In genomic region chr2:91255661-91256150, GRCm38 (mm10) we compare ENCODE assay signal across 8 mouse cellular contexts. TPM values are rescaled to one million over a fixed set of nuclear protein-coding genes. Genes with fewer than 3 reads are reported as not detected.
DNase-seq lines count a peak whose midpoint lies in the region; ATAC-seq and TF ChIP-seq lines count a peak whose summit lies in the region.

Gene Pacsin3 (plus strand): TSS chr2:91255954.

- peak; percentile 36 for ATAC-seq in forebrain, embryonic 12.5 days (ENCODE audit: low FRiP score)
- no peak for ATAC-seq in midbrain, postnatal 0 days (ENCODE audit: low FRiP score)

- no peak within 1 kb of the TSS for H3K27ac ChIP-seq in bone marrow macrophage, adult 2 months (ENCODE audit: insufficient read depth, low read depth, low read length)
- peak within 1 kb of the TSS; percentile 61; the same call in 1 of the 2 replicates for H3K27ac ChIP-seq in forebrain, embryonic 12.5 days
- peak within 1 kb of the TSS; percentile 12; the same call in 1 of the 2 replicates for H3K27ac ChIP-seq in midbrain, postnatal 0 days (ENCODE audit: low read depth, low read length)

- peaks cover 48% of the 10 kb centered on the region for H3K27me3 ChIP-seq in forebrain, embryonic 12.5 days
- H3K27me3 ChIP-seq in midbrain, postnatal 0 days (ENCODE audit: insufficient read depth, low read length), result 0 out of 2 replicates have a peak, but pooled peaks cover 10% of the 10 kb centered on the region

- H3K4me3 ChIP-seq in bone marrow macrophage, adult 2 months (ENCODE audit: insufficient read depth, low read length), result peak within 1 kb of the TSS; percentile 70
- H3K4me3 ChIP-seq in forebrain, embryonic 12.5 days (replicated peaks), result peak within 1 kb of the TSS; percentile 63
- peak within 1 kb of the TSS; percentile 58 for H3K4me3 ChIP-seq in midbrain, postnatal 0 days (ENCODE audit: low read depth, low read length)

- no peak for TF ChIP-seq POLR2A in bone marrow macrophage, adult 2 months (IDR thresholded peaks at IDR 0.05; ENCODE audit: borderline replicate concordance, low read depth, low read length)

- under 1% methylated on average over 27 of the region's 27 CpGs for WGBS in forebrain, embryonic 12.5 days
- WGBS in midbrain, postnatal 0 days, result under 1% methylated on average over 27 of the region's 27 CpGs

- H3K4me1 ChIP-seq in bone marrow macrophage, adult 2 months (ENCODE audit: control insufficient read depth, insufficient read depth, low read length), result no peaks in the 10 kb centered on the region
- H3K4me1 ChIP-seq in forebrain, embryonic 12.5 days, result peaks cover 37% of the 10 kb centered on the region
- H3K4me1 ChIP-seq in midbrain, postnatal 0 days (ENCODE audit: insufficient read depth, low read length), result no peaks in the 10 kb centered on the region

- peak within 1 kb of the TSS; percentile 95 for H3K4me2 ChIP-seq in forebrain, embryonic 12.5 days
- H3K4me2 ChIP-seq in midbrain, postnatal 0 days (ENCODE audit: low read depth, low read length, poor library complexity, severe bottlenecking), result peak within 1 kb of the TSS; percentile 100

- no peaks in the 10 kb centered on the region for H3K9me3 ChIP-seq in forebrain, embryonic 12.5 days
- H3K9me3 ChIP-seq in midbrain, postnatal 0 days (ENCODE audit: low read length), result no peaks in the 10 kb centered on the region

- no peak for TF ChIP-seq CTCF in bone marrow macrophage, adult 2 months (IDR thresholded peaks at IDR 0.05; ENCODE audit: low read depth, low read length)
- no peak for TF ChIP-seq CTCF in midbrain, postnatal 0 days (IDR thresholded peaks at IDR 0.05)

- intact Hi-C loops in heart, postnatal 25 days (cut with DNase I), result no loop called here
- intact Hi-C loops in left cerebral cortex, postnatal 10 days (cut with DNase I), result no loop called here

- peak within 1 kb of the TSS; percentile 70 for H3K9ac ChIP-seq in forebrain, embryonic 12.5 days
- peak within 1 kb of the TSS; percentile 56 for H3K9ac ChIP-seq in midbrain, postnatal 0 days (replicated peaks; ENCODE audit: low read length, poor library complexity, severe bottlenecking)

- peaks cover 6% of the 10 kb centered on the region; the same call in 1 of the 2 replicates for H3K36me3 ChIP-seq in forebrain, embryonic 12.5 days (replicated peaks)
- no peaks in the 10 kb centered on the region for H3K36me3 ChIP-seq in midbrain, postnatal 0 days (ENCODE audit: insufficient read depth, low read length)

- DNase-seq in left cerebral cortex, adult 18-20 months (ENCODE audit: low spot score in 2 of 2), result peak in 1 of 2 experiments; percentile 38
- no peak for DNase-seq in left cerebral cortex, adult 9 months (ENCODE audit: low spot score in 2 of 2)
- no peak for DNase-seq in heart, postnatal 25 days (ENCODE audit: low spot score)
- DNase-seq in left cerebral cortex, postnatal 10 days (ENCODE audit: extremely low spot score in 1 of 2, low spot score in 2 of 2), result peak; percentile 21 to 70
- DNase-seq in midbrain, postnatal 0 days (ENCODE audit: low spot score), result no peak
- no peak for DNase-seq in adipocyte (ENCODE audit: low spot score)

RNA-seq across cellular contexts. Expression of gene Pacsin3, which starts in this region (rescaled TPM):
- 10 to 100 TPM; 45.6 to 46.1 TPM for total RNA-seq in left cerebral cortex, adult 18-20 months (2021)
- 0.64 and 1.3 TPM in 2 replicates for polyA plus RNA-seq in bone marrow macrophage, adult 2 months (2012; ENCODE audit: insufficient read depth, insufficient read length, missing spikeins)
- 28.1 and 29.1 TPM in 2 replicates for polyA plus RNA-seq in forebrain, embryonic 12.5 days (2016; fragmentation: Nextera tagmentation; extraction: Ambion mirVana)
- total RNA-seq in heart, postnatal 25 days (2021), result 100 to 1,000 TPM; 133 to 138 TPM
- total RNA-seq in left cerebral cortex, postnatal 10 days (2021), result 10 to 100 TPM; 36.4 to 38.7 TPM
- 17.5 and 22.6 TPM in 2 replicates for total RNA-seq in midbrain, postnatal 0 days (2014; rRNA removed)
- polyA plus RNA-seq in midbrain, postnatal 0 days (2015; fragmentation: Nextera tagmentation; extraction: Ambion mirVana), result 17.7 and 18.7 TPM in 2 replicates

Comparison
In these comparisons a context has a peak if more than half of its experiments do, and no peak if none do; other contexts are left out.
1. DNase-seq: peak in left cerebral cortex, postnatal 10 days (2 of 2); none in left cerebral cortex, adult 9 months (0 of 2), heart, postnatal 25 days (single experiment), midbrain, postnatal 0 days (single experiment) and adipocyte (single experiment).
2. Peak in every context shown above with its lines, with median percentiles within 50 percentile points of each other: H3K4me3 ChIP-seq.